Mouse (Mus musculus): Measurements from ENCODE around the gene C1s1.
"Not testable (repeated sequence)": the region's sequence is repeated elsewhere in the genome, so short reads cannot be mapped to it uniquely, and the experiment has no call there.

The C1s1 gene

DNA sequence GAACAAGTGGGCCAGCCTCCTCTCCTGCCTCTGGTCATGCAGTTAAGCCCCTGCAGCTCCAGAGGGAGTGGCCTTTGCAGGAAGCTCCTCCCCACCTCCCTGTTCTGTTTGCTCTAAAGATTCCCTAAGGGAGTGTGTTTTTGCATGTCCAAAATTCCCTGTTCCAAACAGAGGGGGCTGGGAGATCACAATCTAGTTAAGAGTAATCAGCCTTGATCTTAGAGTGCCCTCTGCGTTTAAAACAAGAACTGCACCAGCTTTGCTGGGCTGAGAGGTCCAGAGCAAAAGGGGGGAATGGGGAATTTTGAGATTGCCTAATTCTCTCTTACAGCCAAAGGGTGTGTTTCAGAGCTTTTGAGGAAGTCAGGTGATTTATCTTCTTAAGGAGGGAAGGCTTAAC lies at the start of gene C1s1:
Gene C1s1 (minus strand): TSS at position 76 of the 400 bp plus-strand sequence.
- DNase-seq (ENCODE audit: low spot score): peak; percentile 64

DNA sequence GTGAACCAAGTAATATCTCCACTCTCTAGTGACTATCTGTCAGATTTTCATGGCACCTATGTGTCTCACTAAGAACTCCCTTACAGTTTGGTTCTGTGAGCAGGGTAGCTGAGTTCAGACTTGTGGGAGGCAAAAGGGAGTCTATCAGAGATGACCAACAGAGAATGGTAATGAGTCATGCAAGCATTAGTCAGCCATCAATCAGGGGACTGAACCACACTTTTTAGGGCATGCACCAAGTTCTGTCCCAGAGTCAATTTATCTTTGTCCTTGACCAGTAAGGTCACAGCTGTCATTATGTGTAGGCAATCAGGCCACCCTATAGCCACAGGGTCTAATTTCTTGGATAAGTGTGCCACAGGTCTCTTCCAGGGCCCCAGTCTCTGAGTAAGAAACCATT lies 46.6 kb upstream of the C1s1 start:
- no peak for DNase-seq (ENCODE audit: low spot score)

DNA sequence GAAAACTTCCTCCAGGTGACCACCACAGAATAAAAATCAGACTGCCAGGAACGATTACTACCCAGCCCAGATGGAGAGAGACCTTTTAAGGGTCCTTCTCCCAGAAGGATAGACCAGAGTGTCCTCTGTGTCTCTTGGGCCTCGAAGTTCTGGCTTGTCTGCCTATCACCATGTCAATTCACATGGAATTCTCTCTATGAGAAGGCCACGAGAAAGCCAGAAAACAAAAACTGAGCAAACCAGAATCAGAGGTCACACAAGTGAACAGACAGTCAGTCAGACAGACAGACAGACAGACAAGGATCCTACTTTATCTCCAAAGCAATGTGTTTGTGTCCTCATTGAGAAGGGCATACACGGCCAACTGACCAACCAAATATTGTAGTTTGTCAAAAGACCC lies 44.1 kb upstream of the C1s1 start:
- no peak for DNase-seq (ENCODE audit: low spot score)

DNA sequence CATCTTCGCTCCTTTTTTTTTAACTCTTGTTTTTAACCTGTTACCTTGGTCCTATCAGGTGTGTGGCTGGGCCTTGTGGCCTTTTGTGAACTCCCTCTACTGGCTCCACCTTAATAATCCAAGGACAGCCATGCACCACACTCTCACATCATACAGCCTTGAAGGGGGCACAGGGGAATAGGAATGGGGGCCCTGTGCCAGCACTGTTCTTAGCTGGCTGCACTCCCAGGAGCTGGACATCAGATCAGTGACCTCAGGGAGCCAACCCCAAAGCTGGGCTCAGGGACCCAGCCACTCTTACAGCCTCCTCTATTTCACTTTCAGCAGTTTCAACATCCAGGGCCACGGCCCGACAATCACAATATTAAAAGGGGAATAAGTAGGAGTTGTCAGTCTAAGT lies 43.6 kb upstream of the C1s1 start:
- no peak for DNase-seq (ENCODE audit: low spot score)

DNA sequence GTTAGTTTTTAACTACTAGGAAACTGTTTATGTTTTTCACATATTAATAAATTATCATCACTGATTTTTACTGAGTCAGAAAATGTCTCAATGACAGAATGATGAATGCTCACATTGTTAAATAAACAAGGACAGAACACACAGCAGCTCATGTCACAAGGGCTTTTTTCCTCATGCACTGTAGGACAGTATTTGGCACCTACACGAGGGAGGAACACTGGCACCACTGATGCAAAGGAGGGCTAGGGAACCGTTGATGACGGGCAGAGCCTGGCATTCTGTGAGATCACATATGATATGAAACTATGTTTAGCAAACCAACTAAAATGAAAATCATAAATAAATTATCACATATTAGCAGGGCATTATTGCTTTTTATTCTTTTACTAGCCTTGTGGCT lies 42.8 kb upstream of the C1s1 start:
- no peak for DNase-seq (ENCODE audit: low spot score)

DNA sequence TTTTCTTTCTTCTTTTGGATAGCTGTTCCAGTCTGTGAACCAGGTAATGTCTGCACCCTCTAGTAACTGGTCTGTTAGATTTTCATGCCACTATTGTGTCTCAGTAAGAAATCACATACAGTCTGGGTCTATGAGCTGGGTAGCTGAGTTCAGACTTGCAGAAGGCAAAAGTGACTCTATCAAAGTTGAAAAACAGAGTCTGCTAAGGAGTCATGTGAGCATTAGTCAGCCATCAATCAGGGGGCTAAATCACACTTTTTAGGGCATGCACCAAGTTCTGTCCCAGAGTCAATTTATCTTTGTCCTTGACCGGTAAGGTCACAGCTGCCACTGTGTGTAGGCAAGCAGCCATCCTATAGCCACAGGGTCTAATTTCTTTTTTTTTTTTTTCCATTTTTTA lies 40.1 kb upstream of the C1s1 start:
- no peak for DNase-seq (ENCODE audit: low spot score)

DNA sequence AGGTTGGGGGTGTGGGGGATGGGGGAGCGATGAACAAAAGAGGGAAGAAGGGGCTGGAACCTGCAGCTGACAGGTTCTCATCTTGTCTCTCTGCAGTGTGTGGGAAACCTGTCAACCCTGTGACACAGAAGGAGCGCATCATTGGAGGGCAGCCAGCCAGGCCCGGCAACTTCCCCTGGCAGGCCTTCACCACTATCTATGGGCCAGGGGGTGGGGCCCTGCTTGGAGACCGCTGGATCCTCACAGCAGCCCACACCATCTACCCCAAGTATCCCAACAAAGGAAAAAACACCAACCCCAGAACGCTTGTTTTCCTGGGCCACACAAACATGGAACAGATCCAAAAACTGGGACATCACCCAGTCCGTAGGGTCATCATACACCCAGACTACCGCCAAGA lies 38.0 kb upstream of the C1s1 start:
- not testable (repeated sequence) for DNase-seq (ENCODE audit: low spot score)

DNA sequence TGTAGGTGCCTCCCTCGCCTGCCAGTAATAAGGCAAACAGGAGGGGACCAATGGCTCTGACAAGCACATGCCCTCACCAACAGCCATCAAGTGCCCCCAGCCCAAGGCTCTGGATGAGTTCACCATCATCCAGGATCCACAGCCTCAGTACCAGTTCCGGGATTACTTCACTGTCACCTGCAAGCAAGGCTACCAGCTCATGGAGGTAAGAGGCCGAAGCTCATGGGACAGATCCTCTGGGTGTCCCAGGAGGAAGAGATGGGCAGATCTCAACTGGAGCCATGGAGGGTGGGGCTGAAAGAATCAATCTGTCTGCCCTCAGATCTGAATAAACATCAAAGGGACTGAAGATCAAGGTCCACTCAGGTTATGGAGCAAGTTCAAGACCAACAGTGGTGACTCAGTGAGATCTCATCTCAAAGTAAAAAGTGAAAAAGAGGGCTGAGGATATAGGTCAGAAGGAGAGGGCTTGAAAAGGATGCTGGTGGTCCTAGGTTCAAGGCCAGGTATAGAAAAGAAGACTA lies 33.1 kb upstream of the C1s1 start:
- DNase-seq (ENCODE audit: low spot score): not testable (repeated sequence)

DNA sequence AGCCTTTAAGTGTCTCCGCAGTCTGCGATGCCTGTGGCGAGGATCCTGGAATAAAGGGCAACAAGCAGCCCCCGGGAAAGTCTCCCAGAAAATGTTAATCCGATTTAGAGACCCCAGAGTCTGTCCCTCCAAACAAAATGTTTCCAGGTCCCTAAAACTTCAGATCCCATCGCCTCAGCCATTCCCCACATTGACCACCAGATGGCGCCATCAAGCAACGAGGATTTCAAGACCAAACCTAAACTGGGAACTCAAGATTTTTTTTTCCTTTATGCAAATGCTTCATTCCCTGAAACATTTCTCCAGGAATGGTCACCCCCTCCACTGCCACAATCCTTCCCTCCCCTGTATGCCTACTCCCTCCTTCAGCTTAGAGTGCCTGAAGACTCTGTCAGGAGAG lies 27.9 kb upstream of the C1s1 start, which contains the start of gene C1rb:
Gene C1rb (plus strand): TSS at position 269 of the 400 bp plus-strand sequence.
- DNase-seq (ENCODE audit: low spot score): peak; percentile 87

DNA sequence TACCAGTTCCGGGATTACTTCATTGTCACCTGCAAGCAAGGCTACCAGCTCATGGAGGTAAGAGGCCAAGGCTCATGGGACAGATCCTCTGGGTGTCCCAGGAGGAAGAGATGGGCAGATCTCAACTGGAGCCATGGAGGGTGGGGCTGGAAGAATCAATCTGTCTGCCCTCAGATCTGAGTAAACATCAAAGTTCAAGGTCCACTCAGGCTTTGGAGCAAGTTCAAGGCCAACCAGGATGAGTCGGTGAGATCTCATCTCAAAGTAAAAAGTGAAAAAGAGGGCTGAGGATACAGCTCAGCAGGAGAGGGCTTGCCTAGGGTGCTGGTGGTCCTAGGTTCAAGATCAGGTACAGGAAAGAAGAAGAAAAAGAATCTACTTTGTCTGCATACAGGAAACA lies 19.5 kb upstream of the C1s1 start:
- DNase-seq (ENCODE audit: low spot score): not testable (repeated sequence)

DNA sequence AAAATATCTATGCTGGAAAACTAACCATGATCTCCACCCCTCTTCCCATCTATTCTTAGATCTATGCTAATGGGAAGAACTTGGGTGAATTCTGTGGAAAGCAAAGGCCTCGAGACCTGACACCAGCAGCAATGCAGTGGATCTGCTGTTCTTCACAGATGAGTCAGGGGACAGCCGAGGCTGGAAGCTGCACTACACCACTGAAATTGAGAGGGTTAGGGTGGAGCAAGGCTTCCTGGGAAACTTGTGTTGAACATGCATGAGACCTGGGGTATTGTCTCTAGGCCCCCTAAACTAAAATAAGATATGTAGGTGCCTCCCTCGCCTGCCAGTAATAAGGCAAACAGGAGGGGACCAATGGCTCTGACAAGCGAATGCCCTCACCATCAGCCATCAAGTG lies 19.0 kb upstream of the C1s1 start:
- not testable (repeated sequence) for DNase-seq (ENCODE audit: low spot score)

DNA sequence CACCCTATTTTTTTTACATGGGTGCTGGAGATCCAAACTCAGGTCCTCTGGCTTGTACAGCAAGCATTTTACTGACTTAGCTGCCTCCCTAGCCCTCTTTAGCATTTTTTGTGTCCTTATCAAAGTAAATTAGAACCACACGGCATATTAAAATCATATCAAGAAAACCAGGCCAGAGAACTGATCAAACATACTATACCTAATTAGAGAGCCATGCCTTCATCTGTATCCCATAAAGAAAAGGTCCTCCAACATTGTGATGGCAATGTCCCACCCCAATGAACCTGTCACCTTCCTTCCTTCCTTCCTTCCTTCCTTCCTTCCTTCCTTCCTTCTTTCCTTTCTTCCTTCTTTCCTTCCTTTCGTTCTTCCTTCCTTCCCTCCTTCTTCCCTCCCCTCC lies 13.8 kb upstream of the C1s1 start:
- not testable (repeated sequence) for DNase-seq (ENCODE audit: low spot score)

DNA sequence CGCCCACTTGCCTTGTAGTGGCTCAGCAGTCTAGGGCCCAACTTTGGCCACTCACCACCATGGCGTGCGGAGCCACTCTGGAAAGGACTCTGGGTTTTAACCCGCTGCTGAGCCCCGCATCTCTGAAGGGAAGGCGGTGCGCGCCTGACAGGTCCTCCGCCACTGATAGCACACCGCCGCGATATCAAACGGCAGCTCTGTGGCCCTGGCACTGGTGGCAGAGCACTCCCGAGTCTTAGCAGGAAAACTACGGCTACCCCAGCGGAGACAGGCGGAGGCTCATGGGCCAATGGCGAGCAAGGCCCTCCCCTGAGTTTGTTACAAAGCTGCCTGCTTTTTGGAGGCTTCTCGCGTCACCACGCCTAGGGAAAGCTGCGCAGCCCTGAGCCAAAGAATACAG lies 10.6 kb upstream of the C1s1 start:
- DNase-seq (ENCODE audit: low spot score): no peak

DNA sequence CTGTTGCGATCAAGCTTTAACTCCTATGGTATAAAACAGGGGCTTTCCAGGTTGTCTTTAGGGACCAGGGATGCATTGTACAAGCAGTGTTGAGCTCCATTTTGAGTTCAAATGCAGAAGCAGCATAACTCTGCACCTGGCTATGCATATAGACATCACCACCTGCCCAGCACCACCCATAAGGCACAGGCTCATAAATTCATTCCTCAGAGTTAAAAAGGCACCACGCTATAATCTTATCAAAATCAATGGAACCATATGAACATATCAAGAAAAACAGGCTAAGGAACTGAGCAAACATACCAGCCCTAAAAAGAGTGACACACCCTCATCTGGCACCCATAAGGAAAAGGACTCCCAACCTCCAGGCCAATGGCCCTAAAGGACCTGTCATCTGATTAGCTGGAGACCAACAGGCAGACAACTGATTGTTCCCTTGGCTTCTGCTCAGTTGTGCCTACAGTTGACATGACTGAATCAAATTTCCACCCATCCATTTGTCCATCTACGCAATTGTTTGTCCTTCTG lies 6.9 kb upstream of the C1s1 start:
- no peak for DNase-seq (ENCODE audit: low spot score)

DNA sequence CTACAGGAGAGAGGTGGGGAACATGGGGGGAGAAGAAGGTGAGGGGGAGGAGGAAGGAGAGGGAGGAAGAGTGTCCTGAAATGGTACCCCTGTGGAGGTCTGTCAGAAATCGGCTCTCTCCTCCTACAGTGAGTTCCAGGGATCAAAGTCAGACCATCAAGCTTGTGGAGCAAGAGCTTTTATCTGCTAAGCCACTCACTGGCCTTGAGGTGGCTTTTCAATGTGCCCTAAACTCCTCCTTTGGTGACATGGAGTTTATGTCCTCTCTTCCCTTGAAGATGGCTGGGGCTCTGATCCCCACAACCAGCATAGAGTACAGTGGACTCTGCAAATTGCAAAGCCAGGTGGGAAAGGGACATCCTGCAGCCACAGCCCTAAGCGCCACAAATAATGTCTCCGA lies 5.8 kb upstream of the C1s1 start:
- DNase-seq (ENCODE audit: low spot score): not testable (repeated sequence)

DNA sequence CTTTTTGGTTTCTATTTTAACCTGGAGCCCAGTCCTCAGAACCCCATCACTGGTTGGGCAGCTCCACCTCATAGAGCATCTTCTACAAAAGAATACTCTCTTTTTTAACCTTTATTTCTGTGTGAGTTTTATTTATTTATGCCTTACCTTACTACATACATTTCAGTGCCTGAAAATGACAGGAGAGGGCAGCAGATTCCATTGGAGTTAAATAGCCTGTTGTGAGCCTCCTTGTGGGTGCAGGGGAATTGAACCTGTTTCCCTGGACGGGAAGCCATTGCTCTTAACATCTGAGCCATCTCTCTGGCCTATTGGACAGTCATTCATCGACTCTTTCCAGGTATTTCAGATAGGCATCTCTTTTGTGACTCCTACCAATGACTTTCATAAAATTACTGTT lies 3.3 kb upstream of the C1s1 start:
- no peak for DNase-seq (ENCODE audit: low spot score)

DNA sequence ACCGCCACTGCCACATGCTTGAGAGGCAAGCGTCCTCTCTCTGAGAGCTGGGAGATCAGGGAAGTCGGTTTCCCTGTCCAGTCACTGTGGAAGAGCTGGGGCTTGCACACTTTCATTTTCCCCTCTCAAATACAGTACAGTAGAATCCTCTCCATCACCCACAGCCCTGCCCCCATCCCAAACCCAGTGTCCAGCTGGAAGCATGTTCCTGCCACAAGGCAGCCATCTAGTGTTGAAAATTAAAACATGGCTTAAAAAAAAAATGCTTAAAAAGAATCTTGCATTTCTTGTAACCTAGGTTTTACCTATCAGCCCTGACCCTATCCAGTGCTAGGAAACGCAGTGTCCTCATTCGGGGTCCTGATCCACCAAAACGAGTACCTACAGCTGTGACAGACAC lies 2.3 kb upstream of the C1s1 start:
- DNase-seq (ENCODE audit: low spot score): no peak

DNA sequence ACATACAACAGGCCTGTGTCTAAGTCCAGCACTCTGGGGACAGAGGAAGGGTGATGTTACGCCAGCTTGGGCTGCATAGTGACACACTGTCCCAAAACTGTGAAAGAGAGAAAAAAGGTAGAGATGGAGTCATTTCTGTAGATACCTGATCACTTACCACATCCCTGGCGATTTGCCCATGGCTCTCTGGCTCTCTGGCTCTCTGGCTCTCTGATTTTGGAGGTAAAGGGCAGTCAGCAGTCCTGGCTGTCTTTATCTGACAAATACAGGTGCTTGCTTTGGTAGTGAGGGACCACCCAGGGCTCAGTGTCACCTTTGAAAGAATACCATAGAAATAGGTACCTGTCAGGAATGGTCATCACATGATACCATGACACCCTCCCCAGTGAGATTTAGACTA lies 983 bp downstream of the C1s1 start:
- not testable (repeated sequence) for DNase-seq (ENCODE audit: low spot score)

DNA sequence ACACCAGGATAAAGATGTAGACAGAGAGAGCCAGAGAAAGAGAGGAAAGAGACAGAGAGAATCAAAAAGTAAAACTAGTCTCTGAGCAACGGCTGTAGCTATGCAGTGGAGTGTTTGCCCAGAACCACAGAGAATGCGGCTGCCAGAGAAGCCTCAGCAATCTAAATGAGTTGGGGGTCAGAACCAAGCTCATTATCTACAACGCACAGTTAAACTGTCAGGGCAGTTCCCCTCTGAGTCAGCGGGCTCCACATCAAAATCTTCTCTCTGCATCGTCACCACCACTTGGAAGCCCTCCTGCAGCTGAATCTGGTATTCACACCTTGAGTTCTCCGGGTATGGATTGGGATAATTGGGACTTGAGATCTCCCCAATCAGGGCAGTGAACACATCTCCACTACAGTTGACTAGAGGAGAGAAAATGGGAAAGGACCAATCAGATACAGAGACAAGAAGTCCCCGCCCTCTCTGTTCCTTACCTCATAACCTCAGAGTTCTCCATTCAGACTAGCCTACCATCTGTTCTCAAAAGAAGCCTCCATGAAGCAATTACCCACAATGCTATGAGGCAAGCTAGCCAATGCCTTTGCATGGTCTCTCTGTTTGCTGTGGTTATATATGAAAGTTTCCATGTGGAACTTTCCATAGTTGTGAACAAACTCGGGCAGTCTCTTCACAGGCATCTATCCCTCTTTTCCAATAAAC lies 5.9 kb downstream of the C1s1 start:
- not testable (repeated sequence) for DNase-seq (ENCODE audit: low spot score)

DNA sequence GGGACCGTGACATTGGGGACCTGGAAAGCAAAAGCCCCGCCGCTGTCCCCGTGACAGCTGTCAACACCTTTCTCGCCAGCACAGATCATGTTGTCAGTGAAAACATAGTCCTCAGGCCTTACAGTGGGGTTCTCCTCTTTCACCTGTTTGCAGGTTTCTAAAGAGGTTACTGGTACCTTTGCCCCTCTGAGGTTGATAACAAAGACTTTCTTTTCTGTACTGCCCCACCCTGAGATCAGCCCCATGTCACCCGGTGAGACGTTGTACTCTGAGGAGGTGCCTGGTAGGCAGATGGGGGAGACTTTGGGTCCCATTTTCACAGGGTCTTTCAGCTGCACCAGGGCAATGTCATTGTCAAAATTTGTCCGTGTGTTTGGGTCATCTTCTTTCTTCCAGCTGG lies 11.1 kb downstream of the C1s1 start:
- no peak for DNase-seq (ENCODE audit: low spot score)

DNA sequence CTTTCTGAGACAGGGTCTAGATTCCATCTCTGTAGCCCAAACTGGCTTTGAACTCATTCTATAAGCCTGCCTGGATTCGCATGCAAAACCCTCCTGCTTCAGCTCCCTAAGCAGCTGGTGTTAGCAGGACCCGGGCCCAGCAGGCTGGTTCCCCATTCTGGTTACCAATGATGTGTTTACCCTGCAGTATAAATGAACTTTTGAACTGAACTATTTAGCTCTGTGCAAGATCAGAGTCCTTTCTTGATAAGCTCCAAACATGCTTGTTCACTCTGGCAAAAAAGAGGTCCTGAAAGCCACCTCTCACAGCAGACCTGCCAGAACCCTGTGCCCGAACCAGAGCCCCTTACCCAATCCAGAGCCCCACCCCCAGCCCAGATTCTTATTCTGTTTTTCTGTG lies 14.3 kb downstream of the C1s1 start:
- no peak for DNase-seq (ENCODE audit: low spot score)

DNA sequence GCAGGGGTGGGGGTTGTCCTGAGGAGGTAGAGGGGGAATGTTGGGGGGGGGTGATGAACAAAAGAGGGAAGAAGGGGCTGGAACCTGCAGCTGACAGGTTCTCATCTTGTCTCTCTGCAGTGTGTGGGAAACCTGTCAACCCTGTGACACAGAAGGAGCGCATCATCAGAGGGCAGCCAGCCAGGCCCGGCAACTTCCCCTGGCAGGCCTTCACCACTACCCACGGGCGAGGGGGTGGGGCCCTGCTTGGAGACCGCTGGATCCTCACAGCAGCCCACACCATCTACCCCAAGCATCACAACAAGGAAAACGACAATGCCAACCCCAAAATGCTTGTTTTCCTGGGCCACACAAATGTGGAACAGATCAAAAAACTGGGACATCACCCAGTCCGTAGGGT lies 20.1 kb downstream of the C1s1 start:
- not testable (repeated sequence) for DNase-seq (ENCODE audit: low spot score)

DNA sequence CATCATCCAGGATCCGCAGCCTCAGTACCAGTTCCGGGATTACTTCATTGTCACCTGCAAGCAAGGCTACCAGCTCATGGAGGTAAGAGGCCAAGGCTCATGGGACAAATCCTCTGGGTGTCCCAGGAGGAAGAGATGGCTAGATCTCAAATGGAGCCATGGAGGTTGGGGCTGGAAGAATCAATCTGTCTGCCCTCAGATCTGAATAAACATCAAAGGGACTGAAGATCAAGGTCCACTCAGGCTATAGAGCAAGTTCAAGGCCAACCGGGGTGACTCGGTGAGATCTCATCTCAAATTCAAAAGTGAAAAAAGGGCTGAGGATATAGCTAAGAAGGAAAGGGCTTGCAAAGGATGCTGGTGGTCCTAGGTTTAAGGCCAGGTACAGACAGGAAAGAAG lies 24.4 kb downstream of the C1s1 start:
- not testable (repeated sequence) for DNase-seq (ENCODE audit: low spot score)

DNA sequence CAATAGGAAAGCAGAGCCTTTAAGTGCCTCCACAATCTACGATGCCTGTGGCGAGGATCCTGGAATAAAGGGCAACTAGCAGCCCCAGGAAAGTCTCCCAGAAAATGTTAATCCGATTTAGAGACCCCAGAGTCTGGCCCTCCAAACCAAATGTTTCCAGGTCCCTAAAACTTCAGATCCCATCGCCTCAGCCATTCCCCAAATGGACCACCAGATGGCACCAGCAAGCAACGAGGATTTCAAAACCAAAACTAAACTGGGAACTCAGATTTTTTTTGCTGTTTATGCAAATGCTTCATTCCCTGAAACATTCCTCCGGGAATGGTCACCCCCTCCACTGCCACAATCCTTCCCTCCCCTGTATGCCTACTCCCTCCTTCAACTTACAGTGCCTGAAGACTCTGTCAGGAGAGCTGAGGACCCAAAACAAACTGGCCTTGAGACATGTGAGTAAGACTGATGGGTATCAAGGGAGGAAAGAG lies 29.8 kb downstream of the C1s1 start, which contains the start of gene C1ra:
Gene C1ra (plus strand): TSS at position 51 of the 482 bp plus-strand sequence.
- DNase-seq (ENCODE audit: low spot score): peak; percentile 75
